Mouse (Mus musculus): ENCODE data around the gene Cd40. TPM values are rescaled to one million over a fixed set of nuclear protein-coding genes. Genes with fewer than 3 reads are reported as not detected.

Gene Cd40
- total RNA-seq, 2 experiments from 2014 or later, result 0.82 to 1.4 TPM

GRCm38 (mm10) chr2:165091433-165091965, 36.1 kb downstream of the Cd40 start:
- intact Hi-C loops (cut with DNase I), result no loop called here
- no peak for DNase-seq (ENCODE audit: low spot score in 2 of 2)

DNA sequence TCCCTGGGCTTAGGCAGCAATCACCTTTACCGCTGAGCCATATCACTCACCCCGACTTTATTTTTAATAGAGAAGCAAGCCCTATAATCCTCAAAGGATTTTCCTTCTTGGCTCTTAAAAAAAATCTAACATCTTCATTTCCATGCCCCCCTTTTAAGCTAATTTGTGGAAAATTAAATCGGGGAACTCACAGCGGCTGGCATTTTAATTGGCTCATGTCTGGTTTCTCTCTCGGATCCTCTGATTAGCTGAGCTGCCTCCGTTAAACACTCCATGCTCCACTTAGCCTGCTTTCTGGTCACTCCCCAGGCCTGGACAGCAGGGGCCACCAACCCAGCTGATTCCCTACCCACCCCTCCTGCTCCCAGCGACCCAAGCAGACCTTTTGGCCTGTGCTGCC, 37.0 kb downstream of the Cd40 start:
- intact Hi-C loops (cut with DNase I), result no loop called here
- no peak for DNase-seq (ENCODE audit: low spot score in 2 of 2)

DNA sequence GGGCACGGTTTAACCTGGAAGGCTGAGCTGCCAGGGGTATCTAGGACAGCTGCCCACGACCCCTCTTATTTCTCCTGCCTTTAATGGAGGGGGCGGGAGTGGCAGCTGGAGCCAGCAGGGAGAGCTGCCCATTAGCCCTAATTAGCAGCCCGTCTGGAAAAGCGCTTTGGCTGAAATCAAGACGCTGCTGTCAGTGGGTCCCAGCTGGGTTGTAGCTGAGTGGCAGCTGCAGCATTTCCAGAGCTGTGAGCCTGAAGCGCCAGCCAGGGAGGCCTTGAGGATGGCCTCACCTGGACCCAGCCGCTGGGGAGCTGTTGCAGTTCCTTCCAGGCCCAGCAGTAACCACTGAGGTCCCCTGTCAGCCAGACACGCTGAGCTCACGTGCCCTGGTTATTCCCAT, 40.9 kb downstream of the Cd40 start:
- intact Hi-C loops (cut with DNase I), result no loop called here
- DNase-seq (ENCODE audit: low spot score in 2 of 2), result no peak

DNA sequence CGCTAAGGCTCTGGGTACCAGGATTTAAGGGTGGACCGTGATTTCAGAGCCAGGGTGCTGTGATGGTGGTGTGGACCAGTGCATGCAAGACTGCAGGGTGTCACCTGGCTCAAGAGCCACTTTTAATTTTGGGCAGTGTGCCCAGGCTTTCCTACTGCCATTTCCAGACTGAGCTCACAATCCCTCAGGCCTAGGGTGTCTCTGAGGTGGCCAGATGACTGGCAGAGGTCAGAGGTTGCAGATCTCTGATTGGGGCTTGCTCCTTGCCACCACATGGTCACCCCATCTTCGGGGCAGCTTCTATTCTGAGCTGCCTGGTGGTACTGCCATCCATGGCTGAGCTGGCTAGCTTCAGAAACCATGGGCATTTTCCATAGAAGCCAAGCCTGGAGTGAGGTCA, 43.4 kb downstream of the Cd40 start:
- intact Hi-C loops (cut with DNase I), result no loop called here
- no peak for DNase-seq (ENCODE audit: low spot score in 2 of 2)

DNA sequence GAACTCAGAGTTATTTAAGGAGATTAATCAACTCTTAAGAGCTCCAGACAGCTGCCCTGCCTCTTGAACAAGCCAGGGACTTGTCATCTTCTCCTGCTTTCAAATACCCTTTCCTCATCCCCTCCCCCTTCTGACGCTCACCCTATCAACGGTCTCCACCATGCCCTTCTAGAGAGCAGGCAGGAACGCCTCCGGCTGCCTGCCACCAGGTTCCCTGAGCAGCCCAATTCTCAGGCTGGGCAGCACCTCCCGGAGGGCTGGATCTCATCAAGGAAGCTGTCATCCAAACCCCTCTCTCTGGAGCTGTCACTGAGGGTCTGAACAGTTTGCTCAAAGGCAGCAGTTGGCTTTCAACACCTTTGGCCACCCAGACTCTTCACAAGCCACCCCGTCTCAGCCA, 45.3 kb downstream of the Cd40 start:
- no peak for DNase-seq (ENCODE audit: low spot score in 2 of 2)
- intact Hi-C loops (cut with DNase I), result no loop called here

DNA sequence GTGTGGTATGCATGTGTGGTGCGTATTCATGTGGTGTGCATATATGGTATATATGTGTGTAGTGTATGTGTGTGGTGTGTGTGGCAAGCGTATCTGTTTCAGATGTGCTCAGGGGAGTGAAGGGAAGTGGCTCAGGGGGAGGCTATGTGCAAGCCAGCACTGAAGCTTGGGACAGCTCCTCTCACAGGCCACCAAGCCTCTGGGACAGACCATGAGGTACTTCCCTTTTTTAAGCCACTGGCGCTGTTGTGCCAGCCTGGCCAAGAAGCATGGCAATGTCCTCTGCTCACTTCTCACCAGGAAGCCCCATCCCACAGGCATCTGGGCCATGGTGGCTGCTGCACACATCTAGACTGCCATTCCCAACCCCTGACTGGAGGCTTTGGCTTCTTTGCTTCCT, 47.5 kb downstream of the Cd40 start:
- DNase-seq (ENCODE audit: low spot score in 2 of 2), result no peak
- intact Hi-C loops (cut with DNase I), result no loop called here

DNA sequence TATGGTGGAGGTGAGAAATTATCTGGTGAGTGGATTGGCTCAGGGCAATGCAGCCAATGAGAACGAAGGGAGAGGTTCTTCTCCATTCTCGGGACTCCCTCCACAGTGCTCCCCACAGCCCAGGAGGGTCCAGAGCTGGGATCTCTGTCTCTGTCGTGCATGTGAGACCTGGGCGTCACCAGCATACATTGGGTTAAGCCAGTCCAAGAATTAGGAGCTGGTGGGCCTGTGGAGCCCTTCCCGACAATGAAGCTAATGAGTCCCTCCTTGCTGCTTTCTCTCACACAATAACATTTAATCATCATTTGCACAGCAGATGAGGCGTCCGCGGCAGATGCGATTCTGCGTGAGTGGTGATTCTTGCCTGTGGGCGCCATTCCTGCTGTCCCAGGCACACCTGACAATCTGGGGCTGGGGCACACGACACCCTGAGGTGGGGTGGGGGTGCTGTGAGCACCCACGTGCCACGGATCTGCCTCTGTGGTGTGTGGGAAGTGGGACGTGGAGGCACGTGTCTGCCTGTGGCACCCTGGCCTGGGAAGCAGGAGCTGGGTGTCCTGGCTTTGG, 50.2 kb downstream of the Cd40 start:
- intact Hi-C loops (cut with DNase I), result no loop called here
- DNase-seq (ENCODE audit: low spot score in 2 of 2), result no peak

DNA sequence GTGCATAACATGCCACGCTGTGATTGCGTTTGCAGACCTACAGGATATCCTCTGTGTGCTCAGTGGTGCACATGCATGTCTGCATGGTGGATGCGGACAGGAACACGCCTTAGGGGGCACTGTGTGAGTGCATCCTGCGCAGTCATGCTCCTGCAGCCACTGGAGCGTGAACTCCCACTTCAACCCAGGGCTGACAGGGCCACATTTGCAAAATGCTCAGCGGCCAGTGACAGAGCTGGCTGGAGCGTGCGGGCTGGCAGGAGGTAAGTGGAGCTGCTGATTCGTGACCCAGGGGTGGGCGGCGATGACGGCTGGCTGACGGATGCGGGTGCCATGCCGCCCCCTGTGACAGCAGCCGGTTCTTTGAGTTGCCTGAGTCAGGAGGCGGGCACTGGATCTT, 51.2 kb downstream of the Cd40 start:
- intact Hi-C loops (cut with DNase I), result no loop called here
- no peak for DNase-seq (ENCODE audit: low spot score in 2 of 2)

DNA sequence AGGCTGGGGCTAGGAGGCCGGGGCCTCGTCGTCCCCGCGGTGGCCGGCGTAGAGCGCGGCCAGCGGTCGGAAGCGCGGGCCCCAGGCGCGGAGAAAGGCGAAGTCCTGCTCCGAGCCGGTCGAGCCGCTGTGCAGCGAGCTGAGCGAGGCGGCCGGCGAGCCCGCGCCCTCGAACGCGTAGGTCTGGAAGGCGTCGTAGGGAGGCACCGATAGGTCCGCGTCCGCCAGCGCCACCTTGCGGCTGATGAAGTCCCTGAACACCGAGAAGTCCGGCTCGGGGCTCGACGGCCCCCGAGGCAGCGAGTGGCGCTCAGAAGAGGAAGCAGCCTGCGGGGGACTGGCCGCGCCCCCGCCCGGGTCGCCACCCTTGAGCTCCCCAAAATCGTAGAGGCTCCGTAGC, 56.7 kb downstream of the Cd40 start:
- intact Hi-C loops (cut with DNase I), result no loop called here
- DNase-seq (ENCODE audit: low spot score in 2 of 2), result peak; percentile 54 to 78

DNA sequence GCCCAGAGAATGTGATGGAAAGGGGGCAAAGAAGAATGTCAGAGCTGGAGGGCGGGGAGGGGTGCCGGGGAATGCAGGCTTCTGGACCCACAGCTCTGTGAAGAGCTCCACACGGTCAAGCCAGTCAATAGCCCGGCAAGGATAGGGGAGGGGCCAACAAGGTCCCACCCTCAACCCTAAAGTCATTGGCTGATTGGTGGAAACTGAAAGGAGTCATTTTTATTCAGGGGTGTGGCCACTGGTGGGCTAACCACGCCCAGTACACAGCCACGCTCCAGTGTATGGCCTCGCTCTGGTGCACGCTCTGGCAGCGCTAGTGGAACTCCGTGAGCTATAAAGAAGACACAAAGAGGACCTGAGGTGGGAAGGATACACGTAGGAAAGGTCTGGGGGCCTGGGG, 58.3 kb downstream of the Cd40 start:
- intact Hi-C loops (cut with DNase I), result no loop called here
- no peak for DNase-seq (ENCODE audit: low spot score in 2 of 2)

DNA sequence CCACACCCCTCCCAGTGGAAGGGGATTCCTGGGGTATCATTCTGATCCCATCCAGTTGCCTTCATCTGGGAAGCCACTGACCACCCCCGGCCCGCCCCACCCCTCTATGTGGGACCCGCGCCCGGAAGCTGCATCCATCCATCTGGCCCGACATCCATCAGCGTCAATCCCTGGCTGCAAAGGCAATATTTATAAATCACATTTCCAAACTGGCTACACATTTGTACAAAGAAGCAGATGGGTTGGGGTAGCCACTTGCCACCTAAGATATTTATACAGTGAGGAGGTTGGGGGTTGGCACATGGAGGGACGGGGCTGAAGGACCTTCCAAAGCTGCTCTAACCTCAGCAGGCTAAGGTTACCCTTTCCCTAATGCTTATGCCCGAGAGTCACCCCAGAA, 65.3 kb downstream of the Cd40 start:
- DNase-seq (ENCODE audit: low spot score in 2 of 2), result no peak
- intact Hi-C loops (cut with DNase I), result no loop called here

- intact Hi-C loops (cut with DNase I), result no loop called here
- peak; percentile 39 to 78 for DNase-seq (ENCODE audit: low spot score in 2 of 2)
Observed at GRCm38 (mm10) chr2:165121206-165121840, 65.9 kb downstream of the Cd40 start.

Other genes starting within 250 kb of the Cd40 start
- gene Zswim1, start 232.9 kb upstream of the Cd40 start, total RNA-seq (2021), result 10 to 100 TPM; 21.4 to 22.0 TPM
- not detected for gene Spata25, start 227.1 kb upstream of the Cd40 start, total RNA-seq (2021)
- gene Ctsa, start 222.8 kb upstream of the Cd40 start, total RNA-seq (2021), result 10 to 100 TPM; 88.4 to 91.6 TPM
- gene Neurl2, start 222.2 kb upstream of the Cd40 start, total RNA-seq (2021), result 1 to 10 TPM; 3.6 to 4.5 TPM
- gene Pltp, start 197.9 kb upstream of the Cd40 start, total RNA-seq (2021), result 10 to 100 TPM; 86.5 to 92.3 TPM
- 10 to 100 TPM; 38.7 to 41.4 TPM for gene Pcif1, start 176.3 kb upstream of the Cd40 start, total RNA-seq (2021)
- 10 to 100 TPM; 24.1 to 25.4 TPM for gene Zfp335, start 143.9 kb upstream of the Cd40 start, total RNA-seq (2021)
- gene Mmp9, start 114.8 kb upstream of the Cd40 start, total RNA-seq (2021), result 1 to 10 TPM; 1.4 to 1.9 TPM
- 100 to 1,000 TPM; 451 to 495 TPM for gene Slc12a5, start 94.8 kb upstream of the Cd40 start, total RNA-seq (2021)
- gene Ncoa5, start 20.8 kb upstream of the Cd40 start, total RNA-seq (2021), result 10 to 100 TPM; 53.2 to 54.6 TPM
- gene 1700025C18Rik, start 35.1 kb downstream of the Cd40 start, total RNA-seq (2021), result not detected
- 10 to 100 TPM; 33.8 TPM for gene Cdh22, start 179.2 kb downstream of the Cd40 start, total RNA-seq (2021)
- 10 to 100 TPM; 52.1 to 55.1 TPM for gene Slc35c2, start 232.2 kb downstream of the Cd40 start, total RNA-seq (2021)